Mouse (Mus musculus) large intestine, adult 2 months (tissue): Measurements from ENCODE around the gene Prune1. TPM values are rescaled to one million over a fixed set of nuclear protein-coding genes. Genes with fewer than 3 reads are reported as not detected.

Source experiments
- DNase-seq: peaks from one replicate; pipeline ENCODE4 v3.0.0-alpha.2; 2012; ENCODE audit warnings: low read depth, low spot score
- WGBS: fragments of 180-500 bp; shearing (Covaris S2); methylation state at CpG from one replicate; pipeline ENCODE4 v1.1.7; 2018; 5-methylcytosine and 5-hydroxymethylcytosine counted together
- polyA plus RNA-seq: library from polyadenylated mRNA; depleted of rRNA; stranded (reverse); fragments of >200 nt; gene quantifications from 2 replicates; pipeline ENCODE4 v1.2.3, GENCODE M21; 2012; rRNA removed

Gene Prune1
- polyA plus RNA-seq = 15.7 and 18.8 TPM in 2 replicates

- under 1% methylated on average over 53 of the region's 53 CpGs for WGBS
- DNase-seq = peak; percentile 99
Measured at GRCm38 (mm10) chr3:95281216-95282126, at the start of gene Prune1, which contains the start of gene Mindy1. Prune1 (minus strand) TSS chr3:95282076. Mindy1 (plus strand) TSS chr3:95281345.

GRCm38 (mm10) chr3:95331528-95331927, 49.7 kb upstream of the Prune1 start:
- no peak for DNase-seq
- 18% methylated on average over 1 of the region's 1 CpGs for WGBS

- no peak for DNase-seq
- 59% methylated on average over 1 of the region's 1 CpGs for WGBS
Measured at GRCm38 (mm10) chr3:95328803-95329404, 47.0 kb upstream of the Prune1 start.

GRCm38 (mm10) chr3:95324454-95325144, 42.7 kb upstream of the Prune1 start:
- WGBS = 86% methylated on average over 6 of the region's 6 CpGs
- DNase-seq = no peak

GRCm38 (mm10) chr3:95323429-95323828, 41.6 kb upstream of the Prune1 start:
- no peak for DNase-seq
- WGBS = 66% methylated on average over 3 of the region's 3 CpGs

- DNase-seq = no peak
- 76% methylated on average over 12 of the region's 12 CpGs for WGBS
Measured at GRCm38 (mm10) chr3:95319701-95320625, 38.1 kb upstream of the Prune1 start.

- WGBS = 39% methylated on average over 2 of the region's 2 CpGs
- no peak for DNase-seq
Measured at GRCm38 (mm10) chr3:95319110-95319509, 37.2 kb upstream of the Prune1 start.

- no peak for DNase-seq
- WGBS = 22% methylated on average over 6 of the region's 6 CpGs
Measured at GRCm38 (mm10) chr3:95318548-95318947, 36.7 kb upstream of the Prune1 start.

- no peak for DNase-seq
- WGBS = 21% methylated on average over 12 of the region's 12 CpGs
Measured at GRCm38 (mm10) chr3:95317414-95318080, 35.7 kb upstream of the Prune1 start.

- WGBS = 19% methylated on average over 9 of the region's 9 CpGs
- no peak for DNase-seq
Measured at GRCm38 (mm10) chr3:95315844-95316550, 34.1 kb upstream of the Prune1 start.

GRCm38 (mm10) chr3:95315094-95315843, 33.4 kb upstream of the Prune1 start:
- DNase-seq = peak; percentile 69
- WGBS = under 1% methylated on average over 71 of the region's 71 CpGs

- WGBS = 11% methylated on average over 27 of the region's 27 CpGs
- DNase-seq = no peak
Measured at GRCm38 (mm10) chr3:95314486-95315093, 32.7 kb upstream of the Prune1 start, which contains the start of gene Cers2. Cers2 (plus strand) TSS chr3:95314791.

- 89% methylated on average over 6 of the region's 6 CpGs for WGBS
Measured at GRCm38 (mm10) chr3:95314075-95314474, 32.2 kb upstream of the Prune1 start.

GRCm38 (mm10) chr3:95313476-95313875, 31.6 kb upstream of the Prune1 start:
- DNase-seq = no peak
- 82% methylated on average over 7 of the region's 7 CpGs for WGBS

More at GRCm38 (mm10) chr3:95314075-95314474, 32.2 kb upstream of the Prune1 start:
- no peak for DNase-seq

GRCm38 (mm10) chr3:95312623-95313022, 30.7 kb upstream of the Prune1 start:
- 57% methylated on average over 6 of the region's 6 CpGs for WGBS
- no peak for DNase-seq

GRCm38 (mm10) chr3:95310968-95311882, 29.3 kb upstream of the Prune1 start:
- DNase-seq = no peak

More at GRCm38 (mm10) chr3:95310968-95311882, 29.3 kb upstream of the Prune1 start:
- 65% methylated on average over 9 of the region's 9 CpGs for WGBS
